Mouse (Mus musculus) kidney, adult 18-20 months (tissue): Measurements from ENCODE around the gene Olfr486.
"Not testable (repeated sequence)": the region's sequence is repeated elsewhere in the genome, so short reads cannot be mapped to it uniquely, and the experiment has no call there.

Experiments
- DNase-seq: peaks from one replicate; pipeline ENCODE4 v3.0.0; 2021

The Olfr486 gene

GRCm38 (mm10) chr7:108172642-108173041 is at the start of gene Olfr486:
Gene Olfr486 (minus strand): TSS chr7:108172742.
- not testable (repeated sequence) for DNase-seq

GRCm38 (mm10) chr7:108214536-108214935 is 42.0 kb upstream of the Olfr486 start, which contains the start of gene Olfr487:
Gene Olfr487 (minus strand): TSS chr7:108214636.
- DNase-seq: not testable (repeated sequence)

GRCm38 (mm10) chr7:108196938-108197337 is 24.4 kb upstream of the Olfr486 start:
- DNase-seq: no peak

- DNase-seq: not testable (repeated sequence)
These were observed 23.8 kb upstream of the Olfr486 start for GRCm38 (mm10) chr7:108196337-108196736.

GRCm38 (mm10) chr7:108192714-108193113 is 20.2 kb upstream of the Olfr486 start:
- not testable (repeated sequence) for DNase-seq

GRCm38 (mm10) chr7:108191196-108191595 is 18.7 kb upstream of the Olfr486 start:
- DNase-seq: not testable (repeated sequence)

- not testable (repeated sequence) for DNase-seq
These were observed 12.7 kb upstream of the Olfr486 start for GRCm38 (mm10) chr7:108185237-108185636.

GRCm38 (mm10) chr7:108184401-108184800 is 11.9 kb upstream of the Olfr486 start:
- DNase-seq: not testable (repeated sequence)

GRCm38 (mm10) chr7:108159771-108160170 is 12.8 kb downstream of the Olfr486 start, which contains the start of gene Olfr485:
Gene Olfr485 (minus strand): TSS chr7:108159871.
- DNase-seq: no peak

GRCm38 (mm10) chr7:108127349-108127748 is 45.2 kb downstream of the Olfr486 start, which contains the start of gene Olfr484:
Gene Olfr484 (minus strand): TSS chr7:108127449.
- no peak for DNase-seq
